Mouse (Mus musculus) liver, adult 2 months (tissue): ENCODE measurements at regions not wholly inside any gene's neighbourhood (a gene's known extent, or its start where the extent isn't known, plus 50 kb on each side); places are given as distances from the start of the nearest gene placed in this dataset.
"Not testable (repeated sequence)": the region's sequence is repeated elsewhere in the genome, so short reads cannot be mapped to it uniquely, and the experiment has no call there.

Experiments used
- CTCF ChIP-seq: fragments of 200-500 bp; IDR thresholded peaks from 2 replicates; pipeline ENCODE4 v1.5.1; 2011; ENCODE audit warnings: low read depth, low read length, control low read depth
- POLR2A ChIP-seq: fragments of 200-500 bp; IDR thresholded peaks from 2 replicates; pipeline ENCODE4 v1.6.1; 2011; ENCODE audit warnings: low read length, control low read depth; ENCODE audit not compliant: insufficient read depth; ENCODE audit errors: extremely low read depth

- not testable (repeated sequence) for TF ChIP-seq CTCF, POLR2A
Measured at GRCm38 (mm10) chr14:89898701-89899227, 1427.6 kb upstream of the Pcdh20 start.
